Mouse (Mus musculus) forebrain, embryonic 16.5 days (tissue): ENCODE data around the gene Krt80. TPM values are rescaled to one million over a fixed set of nuclear protein-coding genes. Genes with fewer than 3 reads are reported as not detected.

Source experiments
- ATAC-seq: fragments of 200-750 bp; cut with Nextera tagmentation; 2 replicates; pipeline ENCODE4 v1.8.0; 2017; ENCODE audit warnings: mild to moderate bottlenecking, moderate library complexity
- H3K27ac ChIP-seq: fragments of 300-500 bp; sonication (generic); 2 replicates; pipeline ENCODE4 v1.5.1; 2014; ENCODE audit warnings: low read length, control low read depth
- H3K27me3 ChIP-seq: fragments of 300-500 bp; sonication (generic); replicated peaks from 2 replicates; pipeline ENCODE4 v1.6.1; 2014; ENCODE audit warnings: low read length; ENCODE audit not compliant: control insufficient read depth, insufficient read depth
- H3K36me3 ChIP-seq: fragments of 300-500 bp; sonication (generic); 2 replicates; pipeline ENCODE4 v1.6.1; 2014; ENCODE audit not compliant: control insufficient read depth, insufficient read depth
- H3K4me1 ChIP-seq: fragments of 300-500 bp; sonication (generic); replicated peaks from 2 replicates; pipeline ENCODE4 v1.6.1; 2014; ENCODE audit warnings: low read length; ENCODE audit not compliant: control insufficient read depth, insufficient read depth
- H3K4me2 ChIP-seq: fragments of 300-500 bp; sonication (generic); 2 replicates; pipeline ENCODE4 v1.6.1; 2014; ENCODE audit warnings: mild to moderate bottlenecking, low read length, control low read depth
- H3K4me3 ChIP-seq: fragments of 300-500 bp; sonication (generic); replicated peaks from 2 replicates; pipeline ENCODE4 v1.5.1; 2014; ENCODE audit warnings: mild to moderate bottlenecking, low read length, control low read depth
- H3K9ac ChIP-seq: fragments of 300-500 bp; sonication (generic); replicated peaks from 2 replicates; pipeline ENCODE4 v1.6.1; 2014; ENCODE audit warnings: low read depth, low read length, control low read depth
- H3K9me3 ChIP-seq: fragments of 300-500 bp; sonication (generic); 2 replicates; pipeline ENCODE4 v1.6.1; 2016; ENCODE audit warnings: low read length; ENCODE audit not compliant: control insufficient read depth
- WGBS: fragments of 180-500 bp; shearing (Covaris S2); extraction: QIAGEN DNeasy Blood & Tissue Kit; methylation state at CpG from one replicate; pipeline ENCODE4 v1.1.7; 2014; 5-methylcytosine and 5-hydroxymethylcytosine counted together
- polyA plus RNA-seq: library from polyadenylated mRNA; unstranded; fragments of >200 nt; fragmentation: Nextera tagmentation; extraction: Ambion mirVana; gene quantifications from 2 replicates; pipeline ENCODE4 v1.2.1, GENCODE M21; 2015

Gene Krt80
- polyA plus RNA-seq, 1 experiment from 2014 or later: 0.13 TPM

DNA sequence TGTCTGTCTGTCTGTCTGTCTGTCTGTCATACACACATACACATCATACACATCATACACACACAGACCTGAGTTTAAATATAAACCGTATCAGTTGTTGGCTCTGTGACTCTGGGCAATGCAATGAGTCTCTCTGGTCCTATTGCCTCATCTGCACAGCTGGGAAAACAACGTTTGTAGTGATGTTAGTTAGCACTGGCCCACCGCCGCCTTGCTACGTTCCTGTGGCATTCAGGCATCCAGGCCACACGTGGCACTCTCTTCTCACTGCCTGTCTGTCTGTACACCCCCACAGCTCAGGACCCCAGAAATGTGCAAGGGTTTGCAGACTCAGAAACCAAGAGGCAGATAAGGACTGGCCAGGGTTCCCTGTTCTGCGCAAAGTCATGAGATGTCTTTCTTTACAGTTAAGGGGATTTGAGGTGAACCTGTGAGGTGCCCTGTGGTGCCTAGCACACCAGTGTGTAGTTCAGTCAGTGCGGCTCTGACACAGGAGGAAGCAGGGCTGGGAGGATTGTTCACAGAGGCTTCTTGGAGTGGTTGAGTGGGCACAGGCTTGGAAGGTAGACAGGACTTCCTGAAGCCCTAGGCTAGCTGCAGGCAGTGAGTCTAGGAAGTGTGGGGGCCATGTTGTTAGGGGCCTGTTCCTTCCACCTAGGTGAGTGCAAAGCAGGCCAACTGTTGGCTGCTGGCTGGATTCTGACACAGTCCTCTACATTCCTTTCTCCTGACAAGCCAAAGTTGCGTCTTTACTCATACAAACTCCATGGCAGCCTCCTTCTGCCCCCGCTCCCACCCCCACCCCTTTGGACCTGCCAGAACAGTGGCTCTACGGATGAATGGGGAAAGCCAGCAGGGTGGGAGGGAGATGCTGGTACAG is 1.2 kb downstream of the Krt80 start:
- 0 out of 2 replicates have a peak, but pooled peaks cover 5% of the 10 kb centered on the region for H3K4me1 ChIP-seq
- no peak overlapping the region for H3K4me2 ChIP-seq
- no peak overlapping the region for H3K9ac ChIP-seq
- ATAC-seq: no peak
- 69% methylated on average over 11 of the region's 11 CpGs for WGBS
- no peaks in the 10 kb centered on the region for H3K9me3 ChIP-seq
- no peak overlapping the region for H3K27ac ChIP-seq
- H3K4me3 ChIP-seq: no peak overlapping the region
- H3K36me3 ChIP-seq: no peaks in the 10 kb centered on the region
- no peaks in the 10 kb centered on the region for H3K27me3 ChIP-seq

DNA sequence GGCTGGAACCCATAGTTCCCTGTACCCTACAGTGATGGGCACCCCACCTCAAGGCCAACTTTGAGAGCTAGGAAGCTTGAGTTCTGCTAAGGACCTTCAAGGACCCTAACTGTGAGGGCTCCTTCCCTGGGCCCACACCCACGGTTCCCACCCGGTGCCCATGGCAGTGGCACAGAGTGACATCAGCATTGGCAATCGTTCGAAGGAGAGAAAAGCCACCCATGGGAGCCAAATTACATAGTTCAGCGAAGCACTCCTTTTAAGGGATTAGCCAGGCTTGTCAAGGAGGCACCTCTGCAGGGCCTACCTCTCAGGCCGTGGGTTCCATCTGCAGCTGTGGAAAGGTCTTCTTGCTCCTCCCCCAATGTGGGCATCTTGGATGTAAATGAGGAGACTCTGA is 1.9 kb downstream of the Krt80 start:
- H3K36me3 ChIP-seq: no peaks in the 10 kb centered on the region
- ATAC-seq: no peak
- WGBS: 81% methylated on average over 6 of the region's 6 CpGs
- H3K4me1 ChIP-seq: 0 out of 2 replicates have a peak, but pooled peaks cover 5% of the 10 kb centered on the region
- no peak overlapping the region for H3K4me2 ChIP-seq
- H3K9me3 ChIP-seq: no peaks in the 10 kb centered on the region
- H3K9ac ChIP-seq: no peak overlapping the region
- H3K4me3 ChIP-seq: no peak overlapping the region
- no peaks in the 10 kb centered on the region for H3K27me3 ChIP-seq
- H3K27ac ChIP-seq: no peak overlapping the region

DNA sequence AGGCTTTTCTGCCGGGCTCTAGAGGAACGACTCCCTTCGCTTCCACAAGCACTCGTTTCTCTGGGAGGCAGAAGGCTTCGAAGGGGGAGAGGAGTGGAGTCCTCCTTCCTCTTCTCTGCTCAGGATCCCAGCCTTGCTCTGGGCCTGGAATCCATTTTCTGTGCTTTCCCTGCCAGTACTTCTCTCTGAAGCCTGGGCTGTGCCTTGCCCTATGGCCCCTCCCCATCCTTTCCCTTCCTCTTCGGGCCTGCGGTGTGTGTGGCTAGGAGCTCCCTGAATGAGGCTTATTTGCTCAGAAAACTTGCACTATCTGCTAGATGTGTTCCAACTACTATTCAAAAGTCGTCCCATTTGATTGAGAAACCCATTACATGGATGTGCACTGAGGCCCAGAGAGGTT is 2.5 kb downstream of the Krt80 start:
- ATAC-seq: no peak
- Histone ChIP-seq H3K36me3 (no peaks in the 10 kb centered on the region), H3K4me2 (no peak overlapping the region), H3K27ac (no peak overlapping the region), H3K27me3 (no peaks in the 10 kb centered on the region), H3K9ac (no peak overlapping the region), H3K4me3 (no peak overlapping the region), H3K4me1 (0 out of 2 replicates have a peak, but pooled peaks cover 5% of the 10 kb centered on the region), H3K9me3 (no peaks in the 10 kb centered on the region)
- 78% methylated on average over 8 of the region's 8 CpGs for whole genome bisulfite sequencing

DNA sequence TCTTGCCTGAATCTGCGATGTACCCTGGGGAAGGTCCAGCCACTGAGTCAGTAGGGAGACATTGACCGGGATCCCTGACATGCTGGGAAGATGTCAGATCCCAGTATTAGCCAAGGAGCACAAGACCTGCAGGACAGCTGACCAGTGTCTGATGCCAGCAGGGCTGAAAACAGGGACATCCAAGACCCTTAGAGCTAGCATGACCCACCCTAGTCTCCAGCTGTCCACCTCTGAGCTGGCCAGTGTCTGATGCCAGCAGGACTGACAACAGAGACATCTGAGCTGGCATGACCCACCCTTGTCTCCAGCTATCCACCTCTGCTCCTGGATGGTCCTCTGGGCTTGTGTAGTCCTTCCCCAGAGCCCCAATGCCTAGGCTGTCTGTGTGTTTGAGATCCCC is 3.0 kb downstream of the Krt80 start:
- Histone ChIP-seq H3K9me3 (no peaks in the 10 kb centered on the region), H3K27me3 (no peaks in the 10 kb centered on the region), H3K4me2 (no peak overlapping the region), H3K27ac (no peak overlapping the region), H3K4me1 (0 out of 2 replicates have a peak, but pooled peaks cover 5% of the 10 kb centered on the region), H3K36me3 (no peaks in the 10 kb centered on the region), H3K4me3 (no peak overlapping the region), H3K9ac (no peak overlapping the region)
- ATAC-seq: no peak
- 46% methylated on average over 2 of the region's 2 CpGs for WGBS

DNA sequence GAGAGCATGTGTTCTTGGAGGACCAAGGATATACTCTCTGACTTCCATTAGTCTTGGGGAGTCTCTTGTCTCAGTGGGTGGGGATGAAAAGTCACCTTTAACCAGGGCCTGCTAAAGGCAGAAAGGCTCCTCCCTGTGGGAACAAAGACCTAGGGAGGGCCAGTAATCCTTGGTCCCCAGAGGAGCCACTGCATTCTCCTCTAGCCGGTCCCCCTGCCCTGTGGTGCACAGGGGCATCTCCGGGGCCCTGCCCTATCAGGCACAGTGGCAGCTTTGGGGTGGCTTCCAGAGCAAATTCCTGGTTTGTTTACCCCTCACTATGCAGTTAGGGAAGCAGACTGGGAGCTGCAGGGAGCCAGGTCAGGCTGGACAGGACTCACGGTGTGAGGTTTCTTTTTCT is 3.5 kb downstream of the Krt80 start:
- no peak overlapping the region for H3K9ac ChIP-seq
- H3K4me2 ChIP-seq: no peak overlapping the region
- H3K27ac ChIP-seq: no peak overlapping the region
- 0 out of 2 replicates have a peak, but pooled peaks cover 5% of the 10 kb centered on the region for H3K4me1 ChIP-seq
- H3K4me3 ChIP-seq: no peak overlapping the region
- 23% methylated on average over 3 of the region's 3 CpGs for WGBS
- ATAC-seq: no peak
- no peaks in the 10 kb centered on the region for H3K27me3 ChIP-seq
- H3K36me3 ChIP-seq: no peaks in the 10 kb centered on the region
- no peaks in the 10 kb centered on the region for H3K9me3 ChIP-seq

DNA sequence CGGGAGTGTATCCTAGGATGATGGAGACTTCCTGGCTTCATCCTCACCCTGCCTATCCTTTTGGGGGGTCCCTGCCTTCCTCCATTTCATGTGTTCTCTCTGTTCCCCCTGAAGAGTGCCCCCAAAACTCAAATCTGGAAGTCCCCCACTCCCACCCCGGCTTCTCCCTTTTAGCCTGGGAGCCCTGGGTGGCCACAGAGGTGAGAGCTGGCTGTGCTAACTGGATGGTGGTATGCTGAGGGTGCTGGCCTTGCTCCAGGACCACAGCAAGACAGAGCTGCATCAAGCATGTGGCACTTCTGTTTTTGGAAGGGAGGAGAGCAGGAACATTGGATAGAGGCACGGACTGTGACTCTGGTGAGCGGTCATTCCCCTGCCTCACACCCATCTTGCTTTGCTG is 4.2 kb downstream of the Krt80 start:
- H3K9me3 ChIP-seq: no peaks in the 10 kb centered on the region
- H3K27me3 ChIP-seq: no peaks in the 10 kb centered on the region
- no peak for ATAC-seq
- H3K36me3 ChIP-seq: no peaks in the 10 kb centered on the region
- 74% methylated on average over 4 of the region's 4 CpGs for WGBS
- H3K4me2 ChIP-seq: no peak overlapping the region
- H3K27ac ChIP-seq: no peak overlapping the region
- no peak overlapping the region for H3K9ac ChIP-seq
- H3K4me1 ChIP-seq: 0 out of 2 replicates have a peak, but pooled peaks cover 5% of the 10 kb centered on the region
- H3K4me3 ChIP-seq: no peak overlapping the region

DNA sequence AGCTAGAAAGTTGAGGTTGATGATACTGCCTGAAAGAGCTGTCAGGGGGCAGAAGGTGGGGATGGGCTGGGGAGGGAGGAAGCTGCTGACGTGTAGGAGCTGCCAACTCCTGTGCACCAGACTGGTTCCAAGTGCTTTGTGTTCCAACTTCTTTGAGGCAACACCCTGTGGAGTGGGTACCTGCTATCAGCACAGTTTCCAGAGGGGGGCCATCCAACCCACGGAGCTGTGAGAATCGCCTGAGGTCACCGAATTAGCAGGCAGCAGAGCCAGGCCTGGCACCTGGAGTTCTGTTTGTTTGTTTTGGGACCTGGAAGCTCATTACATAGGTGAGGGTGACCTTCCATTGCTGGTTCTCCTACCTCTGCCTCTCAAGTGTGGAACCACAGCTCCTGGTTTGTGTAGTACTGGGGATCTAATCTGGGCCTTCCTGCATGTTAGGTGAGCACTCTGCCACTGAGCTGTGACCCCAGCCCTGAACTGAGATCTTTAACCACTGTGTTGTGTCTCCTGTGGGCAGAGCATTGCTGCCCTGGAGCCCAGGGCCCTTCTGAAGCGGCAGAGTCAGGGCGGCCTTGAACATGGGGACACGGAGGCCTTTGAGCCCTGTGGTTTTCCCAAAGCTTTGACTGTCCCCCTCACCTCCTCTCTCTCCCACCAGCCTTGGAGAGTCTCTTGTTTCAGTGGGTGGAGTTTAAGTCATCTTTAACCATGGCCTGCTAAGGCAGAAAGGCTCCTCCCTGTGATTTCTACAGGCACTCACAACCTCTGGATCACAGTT is 4.9 kb downstream of the Krt80 start:
- H3K4me3 ChIP-seq: no peak overlapping the region
- H3K36me3 ChIP-seq: no peaks in the 10 kb centered on the region
- ATAC-seq: no peak
- no peak overlapping the region for H3K4me2 ChIP-seq
- no peak overlapping the region for H3K9ac ChIP-seq
- H3K4me1 ChIP-seq: 0 out of 2 replicates have a peak, but pooled peaks cover under 1% of the 10 kb centered on the region
- no peaks in the 10 kb centered on the region for H3K9me3 ChIP-seq
- H3K27me3 ChIP-seq: no peaks in the 10 kb centered on the region
- H3K27ac ChIP-seq: no peak overlapping the region
- WGBS: 75% methylated on average over 7 of the region's 7 CpGs

DNA sequence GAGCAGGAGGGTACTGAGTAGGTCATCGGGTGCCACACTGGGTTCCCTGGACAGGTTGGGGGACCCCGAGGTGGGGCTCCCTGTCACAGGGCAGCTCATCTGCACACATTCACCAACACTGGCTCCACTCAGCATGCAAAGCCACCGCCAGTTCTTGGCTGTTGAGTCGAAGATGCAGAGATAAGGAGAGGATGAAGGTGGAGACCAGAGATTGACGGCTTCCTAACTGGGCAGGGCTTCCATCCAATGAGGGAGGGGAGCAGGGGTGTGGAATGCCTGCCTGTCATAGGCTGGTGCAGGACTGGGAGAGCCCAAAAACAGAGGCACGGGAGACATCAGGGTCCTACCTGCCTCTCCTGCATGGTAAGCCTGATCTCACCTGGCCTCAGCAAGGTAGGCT is 5.5 kb downstream of the Krt80 start:
- Histone ChIP-seq H3K4me3 (no peak overlapping the region), H3K4me2 (no peak overlapping the region), H3K27me3 (no peaks in the 10 kb centered on the region), H3K9ac (no peak overlapping the region), H3K27ac (no peak overlapping the region), H3K36me3 (no peaks in the 10 kb centered on the region), H3K4me1 (no peaks in the 10 kb centered on the region), H3K9me3 (no peaks in the 10 kb centered on the region)
- ATAC-seq: no peak
- 79% methylated on average over 6 of the region's 6 CpGs for WGBS

DNA sequence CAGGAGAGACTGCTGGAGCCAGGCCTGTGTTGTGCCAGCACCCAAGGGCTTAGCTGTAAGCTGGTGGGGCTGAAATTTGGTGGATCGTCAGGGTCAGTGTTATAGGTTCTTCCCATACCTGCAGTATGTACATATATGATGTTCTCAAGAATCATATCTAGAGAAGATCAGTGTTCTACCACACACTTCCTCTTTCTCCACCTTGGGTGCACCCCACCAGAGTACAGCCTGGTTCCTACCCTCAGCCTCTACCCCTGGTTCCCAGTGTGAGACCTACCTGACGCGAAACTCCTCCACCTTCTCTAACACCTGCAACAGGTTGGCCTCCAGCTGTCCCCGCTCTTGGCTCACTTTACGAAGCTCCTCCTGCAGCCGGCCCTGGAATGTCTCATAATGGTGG is 6.0 kb downstream of the Krt80 start:
- no peak overlapping the region for H3K4me3 ChIP-seq
- H3K36me3 ChIP-seq: no peaks in the 10 kb centered on the region
- no peaks in the 10 kb centered on the region for H3K27me3 ChIP-seq
- no peak overlapping the region for H3K4me2 ChIP-seq
- no peaks in the 10 kb centered on the region for H3K4me1 ChIP-seq
- 88% methylated on average over 6 of the region's 6 CpGs for WGBS
- no peaks in the 10 kb centered on the region for H3K9me3 ChIP-seq
- no peak for ATAC-seq
- no peak overlapping the region for H3K9ac ChIP-seq
- H3K27ac ChIP-seq: no peak overlapping the region
